Mouse (Mus musculus) kidney, embryonic 16.5 days (tissue): ENCODE results near the gene Brsk2. TPM values are rescaled to one million over a fixed set of nuclear protein-coding genes. Genes with fewer than 3 reads are reported as not detected.

Experiments
- ATAC-seq: fragments of 200-750 bp; cut with Nextera tagmentation; 2 replicates; pipeline ENCODE4 v1.8.0; 2017; ENCODE audit warnings: moderate TSS enrichment; ENCODE audit not compliant: low FRiP score, low TSS enrichment
- H3K27ac ChIP-seq: fragments of 300-500 bp; sonication (generic); 2 replicates; pipeline ENCODE4 v1.5.1; 2014; ENCODE audit warnings: low read length
- H3K27me3 ChIP-seq: fragments of 300-500 bp; sonication (generic); 2 replicates; pipeline ENCODE4 v1.6.1; 2014; ENCODE audit warnings: low read length, control low read depth, mixed read lengths; ENCODE audit not compliant: insufficient read depth
- H3K36me3 ChIP-seq: fragments of 300-500 bp; sonication (generic); 2 replicates; pipeline ENCODE4 v1.6.1; 2014; ENCODE audit warnings: low read length, control low read depth, mixed read lengths; ENCODE audit not compliant: insufficient read depth
- H3K4me1 ChIP-seq: fragments of 300-500 bp; sonication (generic); 2 replicates; pipeline ENCODE4 v1.6.1; 2014; ENCODE audit warnings: low read length, control low read depth, mixed read lengths; ENCODE audit not compliant: insufficient read depth
- H3K4me2 ChIP-seq: fragments of 300-500 bp; sonication (generic); replicated peaks from 2 replicates; pipeline ENCODE4 v1.6.1; 2014; ENCODE audit warnings: low read depth, low read length
- H3K4me3 ChIP-seq: fragments of 300-500 bp; sonication (generic); 2 replicates; pipeline ENCODE4 v1.5.1; 2014; ENCODE audit warnings: mild to moderate bottlenecking, low read length
- H3K9ac ChIP-seq: fragments of 300-500 bp; sonication (generic); replicated peaks from 2 replicates; pipeline ENCODE4 v1.6.1; 2014; ENCODE audit warnings: low read length
- H3K9me3 ChIP-seq: fragments of 300-500 bp; sonication (generic); 2 replicates; pipeline ENCODE4 v1.6.1; 2016; ENCODE audit warnings: low read length, control low read depth
- WGBS: fragments of 180-500 bp; shearing (Covaris S2); extraction: QIAGEN DNeasy Blood & Tissue Kit; methylation state at CpG from one replicate; pipeline ENCODE4 v1.1.7; 2014; 5-methylcytosine and 5-hydroxymethylcytosine counted together
- polyA plus RNA-seq: library from polyadenylated mRNA; unstranded; fragments of >200 nt; fragmentation: Nextera tagmentation; extraction: Ambion mirVana; gene quantifications from 2 replicates; pipeline ENCODE4 v1.2.1, GENCODE M21; 2015

Gene Brsk2
- polyA plus RNA-seq, 1 experiment from 2014 or later, result 0.61 TPM

GRCm38 (mm10) chr7:141972831-141973619 lies 23.5 kb downstream of the Brsk2 start:
- ATAC-seq, result no peak
- 26% methylated on average over 7 of the region's 7 CpGs for WGBS
- no peaks in the 10 kb centered on the region for H3K27me3 ChIP-seq
- H3K9ac ChIP-seq, result no peak overlapping the region
- H3K36me3 ChIP-seq, result no peaks in the 10 kb centered on the region
- H3K4me3 ChIP-seq, result no peak overlapping the region
- H3K4me1 ChIP-seq, result no peaks in the 10 kb centered on the region
- H3K27ac ChIP-seq, result no peak overlapping the region
- H3K4me2 ChIP-seq, result no peak overlapping the region
- H3K9me3 ChIP-seq, result no peaks in the 10 kb centered on the region

- H3K4me3 ChIP-seq, result no peak overlapping the region
- no peak for ATAC-seq
- no peaks in the 10 kb centered on the region for H3K27me3 ChIP-seq
- H3K36me3 ChIP-seq, result no peaks in the 10 kb centered on the region
- H3K4me1 ChIP-seq, result no peaks in the 10 kb centered on the region
- H3K9me3 ChIP-seq, result no peaks in the 10 kb centered on the region
- H3K27ac ChIP-seq, result no peak overlapping the region
- WGBS, result 82% methylated on average over 6 of the region's 6 CpGs
- no peak overlapping the region for H3K4me2 ChIP-seq
- H3K9ac ChIP-seq, result no peak overlapping the region
Observed at GRCm38 (mm10) chr7:141978003-141978402, 28.5 kb downstream of the Brsk2 start.

DNA sequence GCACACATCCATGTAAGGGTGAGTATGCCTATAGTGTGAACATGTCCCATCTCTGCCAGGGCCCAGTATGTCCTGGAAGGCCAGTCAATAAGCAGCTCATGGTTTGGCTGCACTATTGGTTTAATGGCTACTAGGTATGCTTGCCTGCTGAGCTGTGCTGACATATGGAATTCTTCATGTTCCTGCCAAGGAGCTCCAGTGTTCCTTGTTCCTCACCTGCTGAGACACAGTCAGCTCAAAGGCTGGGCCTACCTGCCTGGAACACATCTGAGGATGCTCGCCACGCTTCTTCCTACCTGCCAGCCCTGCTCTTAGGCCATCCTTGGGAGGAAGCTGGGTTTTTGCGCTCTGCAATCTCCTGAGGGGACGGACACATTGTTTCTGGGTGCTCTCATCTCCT lies 29.7 kb downstream of the Brsk2 start:
- no peak overlapping the region for H3K9ac ChIP-seq
- H3K4me3 ChIP-seq, result no peak overlapping the region
- no peaks in the 10 kb centered on the region for H3K9me3 ChIP-seq
- H3K4me2 ChIP-seq, result no peak overlapping the region
- WGBS, result 95% methylated on average over 4 of the region's 4 CpGs
- no peaks in the 10 kb centered on the region for H3K27me3 ChIP-seq
- H3K4me1 ChIP-seq, result no peaks in the 10 kb centered on the region
- no peak for ATAC-seq
- H3K27ac ChIP-seq, result no peak overlapping the region
- no peaks in the 10 kb centered on the region for H3K36me3 ChIP-seq

- H3K4me2 ChIP-seq, result no peak overlapping the region
- no peak for ATAC-seq
- H3K9me3 ChIP-seq, result no peaks in the 10 kb centered on the region
- no peaks in the 10 kb centered on the region for H3K36me3 ChIP-seq
- 83% methylated on average over 7 of the region's 7 CpGs for WGBS
- H3K27me3 ChIP-seq, result no peaks in the 10 kb centered on the region
- no peaks in the 10 kb centered on the region for H3K4me1 ChIP-seq
- H3K4me3 ChIP-seq, result no peak overlapping the region
- H3K27ac ChIP-seq, result no peak overlapping the region
- H3K9ac ChIP-seq, result no peak overlapping the region
Observed at GRCm38 (mm10) chr7:141981237-141981636, 31.7 kb downstream of the Brsk2 start.

GRCm38 (mm10) chr7:141988314-141988806 lies 38.8 kb downstream of the Brsk2 start:
- Histone ChIP-seq H3K36me3 (no peaks in the 10 kb centered on the region), H3K4me1 (no peaks in the 10 kb centered on the region), H3K9ac (no peak overlapping the region), H3K4me3 (no peak overlapping the region), H3K27ac (no peak overlapping the region), H3K27me3 (no peaks in the 10 kb centered on the region), H3K9me3 (no peaks in the 10 kb centered on the region), H3K4me2 (no peak overlapping the region)
- 88% methylated on average over 7 of the region's 7 CpGs for WGBS
- ATAC-seq, result peak; percentile 87

DNA sequence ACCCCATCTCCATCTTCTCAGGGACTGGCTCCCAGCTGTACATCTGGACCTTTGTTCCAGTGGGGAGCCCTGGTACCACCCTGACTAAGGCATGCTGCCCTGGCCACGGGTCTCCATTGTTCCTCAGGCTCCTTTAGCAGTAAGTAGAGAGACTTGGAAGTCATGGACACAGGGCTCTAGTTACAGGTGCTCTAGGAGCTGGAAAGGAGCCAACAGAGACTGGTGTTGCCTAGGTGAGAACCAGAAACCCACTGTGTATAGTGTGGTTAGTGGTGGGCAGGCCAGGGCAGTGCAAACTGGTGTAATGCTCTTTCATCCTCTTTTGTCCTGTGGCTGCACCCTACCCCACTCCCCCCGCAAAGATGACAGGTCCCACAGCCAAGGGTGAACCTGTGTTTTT lies 41.6 kb downstream of the Brsk2 start:
- H3K27ac ChIP-seq, result no peak overlapping the region
- no peak overlapping the region for H3K9ac ChIP-seq
- no peaks in the 10 kb centered on the region for H3K36me3 ChIP-seq
- ATAC-seq, result no peak
- H3K4me1 ChIP-seq, result no peaks in the 10 kb centered on the region
- no peaks in the 10 kb centered on the region for H3K27me3 ChIP-seq
- no peak overlapping the region for H3K4me2 ChIP-seq
- H3K9me3 ChIP-seq, result no peaks in the 10 kb centered on the region
- no peak overlapping the region for H3K4me3 ChIP-seq
- WGBS, result 70% methylated on average over 2 of the region's 2 CpGs

- Histone ChIP-seq H3K9me3 (no peaks in the 10 kb centered on the region), H3K36me3 (no peaks in the 10 kb centered on the region), H3K27me3 (no peaks in the 10 kb centered on the region), H3K27ac (no peak overlapping the region), H3K4me1 (no peaks in the 10 kb centered on the region), H3K9ac (no peak overlapping the region), H3K4me3 (no peak overlapping the region), H3K4me2 (no peak overlapping the region)
- 91% methylated on average over 4 of the region's 4 CpGs for WGBS
- ATAC-seq, result no peak
Observed at GRCm38 (mm10) chr7:141994121-141994520, 44.6 kb downstream of the Brsk2 start.

- no peak overlapping the region for H3K4me2 ChIP-seq
- no peak overlapping the region for H3K27ac ChIP-seq
- 90% methylated on average over 3 of the region's 3 CpGs for WGBS
- no peaks in the 10 kb centered on the region for H3K4me1 ChIP-seq
- ATAC-seq, result no peak
- H3K4me3 ChIP-seq, result no peak overlapping the region
- no peak overlapping the region for H3K9ac ChIP-seq
- no peaks in the 10 kb centered on the region for H3K27me3 ChIP-seq
- no peaks in the 10 kb centered on the region for H3K36me3 ChIP-seq
- no peaks in the 10 kb centered on the region for H3K9me3 ChIP-seq
Observed at GRCm38 (mm10) chr7:142000661-142001060, 51.1 kb downstream of the Brsk2 start.

- Histone ChIP-seq H3K27ac (no peak overlapping the region), H3K9me3 (no peaks in the 10 kb centered on the region), H3K27me3 (no peaks in the 10 kb centered on the region), H3K4me2 (no peak overlapping the region), H3K4me3 (no peak overlapping the region), H3K9ac (no peak overlapping the region), H3K36me3 (no peaks in the 10 kb centered on the region), H3K4me1 (no peaks in the 10 kb centered on the region)
- ATAC-seq, result no peak
- 84% methylated on average over 22 of the region's 22 CpGs for WGBS
Observed at GRCm38 (mm10) chr7:142001597-142002340, 52.2 kb downstream of the Brsk2 start.

- WGBS, result 50% methylated on average over 1 of the region's 1 CpGs
- no peak overlapping the region for H3K27ac ChIP-seq
- H3K27me3 ChIP-seq, result no peaks in the 10 kb centered on the region
- 0 out of 2 replicates have a peak, but pooled peaks cover 4% of the 10 kb centered on the region for H3K4me1 ChIP-seq
- no peak overlapping the region for H3K4me3 ChIP-seq
- H3K9me3 ChIP-seq, result no peaks in the 10 kb centered on the region
- no peak overlapping the region for H3K9ac ChIP-seq
- H3K36me3 ChIP-seq, result peaks cover 12% of the 10 kb centered on the region
- no peak for ATAC-seq
- H3K4me2 ChIP-seq, result no peak overlapping the region
Observed at GRCm38 (mm10) chr7:142016562-142016961, 67.0 kb downstream of the Brsk2 start.
